Mouse (Mus musculus): Measurements from ENCODE around the gene Slc41a2. TPM values are rescaled to one million over a fixed set of nuclear protein-coding genes. Genes with fewer than 3 reads are reported as not detected.

Slc41a2 gene
- total and polyA plus RNA-seq, 3 experiments = 0.05 TPM; not detected in 2

- no peak overlapping the region for H3K4me3 ChIP-seq (ENCODE audit: low read depth, low read length)
- ATAC-seq (ENCODE audit: extremely low read depth, insufficient number of reproducible peaks, low FRiP score, poor library complexity, severe bottlenecking) = no peak
- no peak for DNase-seq (ENCODE audit: low spot score)
- no peaks in the 10 kb centered on the region for H3K36me3 ChIP-seq (replicated peaks)
- H3K4me1 ChIP-seq (ENCODE audit: insufficient read depth, low read depth, low read length) = no peaks in the 10 kb centered on the region
- TF ChIP-seq POLR2AphosphoS5 (IDR thresholded peaks at IDR 0.05; ENCODE audit: insufficient replicate concordance, low read depth, low read length) (no peak), GATA1 (IDR thresholded peaks at IDR 0.05; ENCODE audit: borderline replicate concordance, low read length) (no peak), GATA2 (IDR thresholded peaks at IDR 0.05; ENCODE audit: borderline replicate concordance, low read depth, low read length) (no peak), CTCF (IDR thresholded peaks at IDR 0.05; ENCODE audit: low read depth, low read length) (no peak), TAL1 (conservative IDR thresholded peaks at IDR 0.05; ENCODE audit: low read depth, low read length) (no peak)
- no peaks in the 10 kb centered on the region for H3K9me3 ChIP-seq (replicated peaks)
- peaks cover 28% of the 10 kb centered on the region for H3K27me3 ChIP-seq (ENCODE audit: insufficient read depth, low read length)
Measured at GRCm38 (mm10) chr10:83287828-83288227, 49.9 kb downstream of the Slc41a2 start.

- no peaks in the 10 kb centered on the region for H3K9me3 ChIP-seq (replicated peaks)
- H3K4me3 ChIP-seq (ENCODE audit: low read depth, low read length) = no peak overlapping the region
- ATAC-seq (ENCODE audit: extremely low read depth, insufficient number of reproducible peaks, low FRiP score, poor library complexity, severe bottlenecking) = no peak
- no peaks in the 10 kb centered on the region for H3K36me3 ChIP-seq (replicated peaks)
- no peak for DNase-seq (ENCODE audit: low spot score)
- no peaks in the 10 kb centered on the region for H3K4me1 ChIP-seq (ENCODE audit: insufficient read depth, low read depth, low read length)
- peaks cover 29% of the 10 kb centered on the region for H3K27me3 ChIP-seq (ENCODE audit: insufficient read depth, low read length)
- TF ChIP-seq GATA2 (IDR thresholded peaks at IDR 0.05; ENCODE audit: borderline replicate concordance, low read depth, low read length) = no peak
- TF ChIP-seq GATA1 (IDR thresholded peaks at IDR 0.05; ENCODE audit: borderline replicate concordance, low read length) = no peak
- no peak for TF ChIP-seq POLR2AphosphoS5 (IDR thresholded peaks at IDR 0.05; ENCODE audit: insufficient replicate concordance, low read depth, low read length)
- TF ChIP-seq TAL1 (conservative IDR thresholded peaks at IDR 0.05; ENCODE audit: low read depth, low read length) = no peak
- no peak for TF ChIP-seq CTCF (IDR thresholded peaks at IDR 0.05; ENCODE audit: low read depth, low read length)
Measured at GRCm38 (mm10) chr10:83286399-83286798, 51.3 kb downstream of the Slc41a2 start.

GRCm38 (mm10) chr10:83285724-83286256 lies 51.9 kb downstream of the Slc41a2 start:
- Histone ChIP-seq H3K4me3 (ENCODE audit: low read depth, low read length) (no peak overlapping the region), H3K27me3 (ENCODE audit: insufficient read depth, low read length) (peaks cover 29% of the 10 kb centered on the region), H3K4me1 (ENCODE audit: insufficient read depth, low read depth, low read length) (no peaks in the 10 kb centered on the region), H3K9me3 (replicated peaks) (no peaks in the 10 kb centered on the region), H3K36me3 (replicated peaks) (no peaks in the 10 kb centered on the region)
- ATAC-seq (ENCODE audit: extremely low read depth, insufficient number of reproducible peaks, low FRiP score, poor library complexity, severe bottlenecking) (no peak), DNase-seq (ENCODE audit: low spot score) (no peak)
- TF ChIP-seq POLR2AphosphoS5 (IDR thresholded peaks at IDR 0.05; ENCODE audit: insufficient replicate concordance, low read depth, low read length) = no peak
- no peak for TF ChIP-seq TAL1 (conservative IDR thresholded peaks at IDR 0.05; ENCODE audit: low read depth, low read length)
- no peak for TF ChIP-seq CTCF (IDR thresholded peaks at IDR 0.05; ENCODE audit: low read depth, low read length)
- no peak for TF ChIP-seq GATA1 (IDR thresholded peaks at IDR 0.05; ENCODE audit: borderline replicate concordance, low read length)
- no peak for TF ChIP-seq GATA2 (IDR thresholded peaks at IDR 0.05; ENCODE audit: borderline replicate concordance, low read depth, low read length)

GRCm38 (mm10) chr10:83284916-83285315 lies 52.8 kb downstream of the Slc41a2 start:
- H3K9me3 ChIP-seq (replicated peaks) = no peaks in the 10 kb centered on the region
- DNase-seq (ENCODE audit: low spot score) (no peak), ATAC-seq (ENCODE audit: extremely low read depth, insufficient number of reproducible peaks, low FRiP score, poor library complexity, severe bottlenecking) (no peak)
- no peaks in the 10 kb centered on the region for H3K4me1 ChIP-seq (ENCODE audit: insufficient read depth, low read depth, low read length)
- H3K4me3 ChIP-seq (ENCODE audit: low read depth, low read length) = no peak overlapping the region
- no peaks in the 10 kb centered on the region for H3K36me3 ChIP-seq (replicated peaks)
- H3K27me3 ChIP-seq (ENCODE audit: insufficient read depth, low read length) = peaks cover 31% of the 10 kb centered on the region
- TF ChIP-seq POLR2AphosphoS5 (IDR thresholded peaks at IDR 0.05; ENCODE audit: insufficient replicate concordance, low read depth, low read length) (no peak), GATA2 (IDR thresholded peaks at IDR 0.05; ENCODE audit: borderline replicate concordance, low read depth, low read length) (no peak), CTCF (IDR thresholded peaks at IDR 0.05; ENCODE audit: low read depth, low read length) (no peak), GATA1 (IDR thresholded peaks at IDR 0.05; ENCODE audit: borderline replicate concordance, low read length) (no peak), TAL1 (conservative IDR thresholded peaks at IDR 0.05; ENCODE audit: low read depth, low read length) (no peak)

DNA sequence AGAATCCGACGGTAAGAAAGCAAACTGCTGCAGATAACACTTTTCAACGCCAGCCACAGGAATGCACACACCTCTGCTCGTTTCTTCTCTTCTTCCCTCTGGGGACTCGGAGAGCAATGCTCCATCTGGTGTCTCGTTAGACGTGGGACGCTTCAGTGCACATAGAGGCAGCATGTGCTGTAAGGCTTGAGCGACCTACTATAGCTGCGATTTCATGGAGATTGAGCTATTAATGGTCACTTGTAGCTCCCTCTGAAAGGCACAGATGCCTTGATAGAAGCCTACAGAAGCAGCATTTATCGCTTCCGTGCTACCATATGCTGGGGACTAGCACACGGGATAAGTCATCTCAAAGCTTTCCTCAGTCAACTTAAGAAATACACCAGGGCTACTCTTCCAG lies 71.0 kb downstream of the Slc41a2 start:
- H3K27me3 ChIP-seq (ENCODE audit: insufficient read depth, low read length) = peaks cover 17% of the 10 kb centered on the region
- no peaks in the 10 kb centered on the region for H3K36me3 ChIP-seq (replicated peaks)
- H3K4me3 ChIP-seq (ENCODE audit: low read depth, low read length) = no peak overlapping the region
- no peak for DNase-seq (ENCODE audit: low spot score)
- H3K4me1 ChIP-seq (ENCODE audit: insufficient read depth, low read depth, low read length) = no peaks in the 10 kb centered on the region
- no peak for ATAC-seq (ENCODE audit: extremely low read depth, insufficient number of reproducible peaks, low FRiP score, poor library complexity, severe bottlenecking)
- TF ChIP-seq GATA1 (IDR thresholded peaks at IDR 0.05; ENCODE audit: borderline replicate concordance, low read length) (no peak), GATA2 (IDR thresholded peaks at IDR 0.05; ENCODE audit: borderline replicate concordance, low read depth, low read length) (no peak), POLR2AphosphoS5 (IDR thresholded peaks at IDR 0.05; ENCODE audit: insufficient replicate concordance, low read depth, low read length) (no peak), TAL1 (conservative IDR thresholded peaks at IDR 0.05; ENCODE audit: low read depth, low read length) (no peak), CTCF (IDR thresholded peaks at IDR 0.05; ENCODE audit: low read depth, low read length) (no peak)
- no peaks in the 10 kb centered on the region for H3K9me3 ChIP-seq (replicated peaks)

- ATAC-seq (ENCODE audit: extremely low read depth, insufficient number of reproducible peaks, low FRiP score, poor library complexity, severe bottlenecking) = no peak
- H3K9me3 ChIP-seq (replicated peaks) = no peaks in the 10 kb centered on the region
- DNase-seq (ENCODE audit: low spot score) = no peak
- H3K27me3 ChIP-seq (ENCODE audit: insufficient read depth, low read length) = peaks cover 17% of the 10 kb centered on the region
- no peaks in the 10 kb centered on the region for H3K36me3 ChIP-seq (replicated peaks)
- H3K4me3 ChIP-seq (ENCODE audit: low read depth, low read length) = no peak overlapping the region
- TF ChIP-seq TAL1 (conservative IDR thresholded peaks at IDR 0.05; ENCODE audit: low read depth, low read length) (no peak), CTCF (IDR thresholded peaks at IDR 0.05; ENCODE audit: low read depth, low read length) (no peak), GATA2 (IDR thresholded peaks at IDR 0.05; ENCODE audit: borderline replicate concordance, low read depth, low read length) (no peak), POLR2AphosphoS5 (IDR thresholded peaks at IDR 0.05; ENCODE audit: insufficient replicate concordance, low read depth, low read length) (no peak), GATA1 (IDR thresholded peaks at IDR 0.05; ENCODE audit: borderline replicate concordance, low read length) (no peak)
- no peaks in the 10 kb centered on the region for H3K4me1 ChIP-seq (ENCODE audit: insufficient read depth, low read depth, low read length)
Measured at GRCm38 (mm10) chr10:83266241-83266640, 71.4 kb downstream of the Slc41a2 start.
